In the genomic region with DNA sequence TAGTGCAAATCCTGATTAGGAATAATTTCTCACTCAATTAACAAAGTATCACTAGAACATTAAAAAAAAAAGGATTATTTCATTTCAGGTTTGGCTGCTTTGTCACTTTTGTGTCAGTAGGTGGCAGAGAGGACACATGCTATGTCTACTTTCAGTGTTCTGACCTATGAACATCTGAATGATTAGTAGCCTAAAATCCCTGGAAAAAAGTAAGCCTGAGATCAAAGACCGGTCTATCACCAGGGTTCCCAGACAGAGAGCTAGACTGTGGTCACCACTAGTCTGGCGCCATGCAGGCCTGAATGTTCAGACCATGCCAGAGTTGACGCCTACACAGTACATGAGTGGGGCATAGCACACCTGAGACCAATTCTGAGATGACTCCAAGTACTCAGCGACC, we compare ENCODE assay signal across 11 mouse cellular contexts. TPM values are rescaled to one million over a fixed set of nuclear protein-coding genes. Genes with fewer than 3 reads are reported as not detected.
DNase-seq lines count a peak whose midpoint lies in the region; ATAC-seq and TF ChIP-seq lines count a peak whose summit lies in the region.
"Had no signal": no experiment of that assay in that cellular context is flagged by ENCODE, and none has a peak within 500 bp of the region (broad histone marks: within the 10 kb centered on the region; RNA-seq: fewer than 3 reads in every experiment).

No protein-coding gene starts in this region.

- POLR2A ChIA-PET in Patski (lab: Charles Lee), result no interaction called here

- ATAC-seq in kidney, embryonic 16.5 days (ENCODE audit: low FRiP score, low TSS enrichment), result 0 out of 2 replicates have a peak, but pooled peaks have one; percentile 31
- peak; percentile 77 for ATAC-seq in CD4-positive, CD25-positive, alpha-beta regulatory T cell, adult 4 months
- ATAC-seq in Patski, result no peak
- ATAC-seq in limb, embryonic 14.5 days (ENCODE audit: low FRiP score, low read depth), result no peak

- H3K9ac ChIP-seq in kidney, embryonic 16.5 days (replicated peaks; ENCODE audit: low read length), result no peak overlapping the region
- H3K9ac ChIP-seq in limb, embryonic 14.5 days (ENCODE audit: low read depth, low read length, severe bottlenecking), result no peak overlapping the region

- H3K9me3 ChIP-seq in kidney, embryonic 16.5 days (ENCODE audit: low read length), result no peaks in the 10 kb centered on the region
- no peaks in the 10 kb centered on the region for H3K9me3 ChIP-seq in limb, embryonic 14.5 days (ENCODE audit: control insufficient read depth, low read length)

- no peaks in the 10 kb centered on the region for H3K27me3 ChIP-seq in kidney, embryonic 16.5 days (ENCODE audit: insufficient read depth, low read length)
- H3K27me3 ChIP-seq in Patski, result no peaks in the 10 kb centered on the region
- H3K27me3 ChIP-seq in limb, embryonic 14.5 days (ENCODE audit: control insufficient read depth, insufficient read depth, low read length), result no peaks in the 10 kb centered on the region

- no peak for TF ChIP-seq POLR2A in limb, embryonic 14.5 days (IDR thresholded peaks at IDR 0.05; ENCODE audit: borderline replicate concordance, extremely low read depth, insufficient read depth, insufficient read length)

- WGBS in kidney, embryonic 16.5 days, result 73% methylated on average over 4 of the region's 4 CpGs
- WGBS in limb, embryonic 14.5 days, result 64% methylated on average over 4 of the region's 4 CpGs

- no peak overlapping the region for H3K27ac ChIP-seq in kidney, embryonic 16.5 days (ENCODE audit: low read length)
- no peak overlapping the region for H3K27ac ChIP-seq in limb, embryonic 14.5 days (replicated peaks; ENCODE audit: low read depth, low read length)
- H3K27ac ChIP-seq: macrophage had no signal

- peaks cover 3% of the 10 kb centered on the region; the same call in 1 of the 2 replicates for H3K4me1 ChIP-seq in kidney, embryonic 16.5 days (ENCODE audit: insufficient read depth, low read length)
- H3K4me1 ChIP-seq in limb, embryonic 14.5 days (ENCODE audit: control insufficient read depth, insufficient read depth, low read length), result peaks cover 3% of the 10 kb centered on the region; the same call in 1 of the 2 replicates

- no peak overlapping the region for H3K4me3 ChIP-seq in kidney, embryonic 16.5 days (ENCODE audit: low read length)
- H3K4me3 ChIP-seq in limb, embryonic 14.5 days (replicated peaks; ENCODE audit: low read length), result no peak overlapping the region

- H3K36me3 ChIP-seq in kidney, embryonic 16.5 days (ENCODE audit: insufficient read depth, low read length), result no peaks in the 10 kb centered on the region
- H3K36me3 ChIP-seq in limb, embryonic 14.5 days (ENCODE audit: control insufficient read depth, insufficient read depth, low read length), result no peaks in the 10 kb centered on the region

- TF ChIP-seq CTCF in Patski (IDR thresholded peaks at IDR 0.05), result peak; percentile 68

- H3K4me2 ChIP-seq in kidney, embryonic 16.5 days (replicated peaks; ENCODE audit: low read depth, low read length), result no peak overlapping the region
- H3K4me2 ChIP-seq in limb, embryonic 14.5 days (replicated peaks; ENCODE audit: low read depth, low read length, severe bottlenecking), result no peak overlapping the region

- no peak for DNase-seq in kidney, postnatal 4 days
- no peak for DNase-seq in Patski (ENCODE audit: low read depth, low spot score)
- DNase-seq in limb, embryonic 14.5 days (ENCODE audit: low spot score), result peak; percentile 46
- DNase-seq in layer of hippocampus, adult 11-12 months (ENCODE audit: low spot score), result no peak
- DNase-seq in cerebellum, adult 8-10 months, result no peak
- DNase-seq in right cerebral cortex, postnatal 25 days, result no peak
- DNase-seq: adrenal gland, postnatal 14 days; right cerebral cortex, postnatal 4 days had no signal

- in situ Hi-C loops in Patski (cut with MboI; ENCODE audit: low pct_unique_long_range_greater_than_20kb), result no loop called here

- CTCF ChIA-PET in Patski (lab: Charles Lee), result interaction anchor here (0.9 to 6.5 kb wide), 8 partner anchors 11 to 165 kb away, joined by 3 to 52 read pairs (median 5); no protein-coding TSS in a partner anchor

RNA-seq across cellular contexts. Expression of a gene that starts 30.6 kb away (rescaled TPM):
- polyA plus RNA-seq in kidney, embryonic 16.5 days (2015; fragmentation: Nextera tagmentation; extraction: Ambion mirVana), result 63.7 and 71.3 TPM in 2 replicates
- polyA plus RNA-seq in CD4-positive, CD25-positive, alpha-beta regulatory T cell, adult 4 months (2017; shearing (Covaris generic)), result 100 to 1,000 TPM; 127 to 141 TPM
- 45.7 TPM for polyA plus RNA-seq in Patski (2021)
- 23.4 and 27.3 TPM in 2 replicates for polyA plus RNA-seq in limb, embryonic 14.5 days (2012; rRNA removed)
- polyA plus RNA-seq in limb, embryonic 14.5 days (2014; fragmentation: Nextera tagmentation; extraction: Ambion mirVana), result 49.6 and 53.0 TPM in 2 replicates

Comparison
In these comparisons a context has a peak if more than half of its experiments do, and no peak if none do; other contexts are left out.
1. ATAC-seq: peak in kidney, embryonic 16.5 days (single experiment) and CD4-positive, CD25-positive, alpha-beta regulatory T cell, adult 4 months (single experiment); none in Patski (single experiment) and limb, embryonic 14.5 days (single experiment).